Mouse (Mus musculus): ENCODE results near the gene Myadml2. TPM values are rescaled to one million over a fixed set of nuclear protein-coding genes. Genes with fewer than 3 reads are reported as not detected.
"Not testable (repeated sequence)": the region's sequence is repeated elsewhere in the genome, so short reads cannot be mapped to it uniquely, and the experiment has no call there.

Myadml2 gene
- polyA plus RNA-seq, 1 experiment, result not detected

GRCm38 (mm10) chr11:120682683-120683082 lies 34.7 kb upstream of the Myadml2 start:
- Histone ChIP-seq H3K36me3 (ENCODE audit: control insufficient read depth, insufficient read depth) (peaks cover 63% of the 10 kb centered on the region), H3K27me3 (ENCODE audit: control insufficient read depth, insufficient read depth, insufficient read length) (no peaks in the 10 kb centered on the region), H3K4me3 (ENCODE audit: insufficient read depth, poor library complexity, severe bottlenecking) (no peak overlapping the region), H3K79me2 (ENCODE audit: control insufficient read depth, insufficient read depth) (peaks cover 16% of the 10 kb centered on the region), H3ac (ENCODE audit: control insufficient read depth, insufficient read length, low read depth) (no peak overlapping the region), H3K79me3 (ENCODE audit: low read depth) (peaks cover 7% of the 10 kb centered on the region)
- TF ChIP-seq MYOD1 (IDR thresholded peaks at IDR 0.05; ENCODE audit: control insufficient read depth, insufficient read length, low read depth), result no peak
- TF ChIP-seq CEBPB (IDR thresholded peaks at IDR 0.05; ENCODE audit: low read depth), result peak; percentile 69
- TF ChIP-seq CTCF (IDR thresholded peaks at IDR 0.05; ENCODE audit: control insufficient read depth, insufficient read depth, insufficient read length), result no peak
- TF ChIP-seq MYOG (IDR thresholded peaks at IDR 0.05; ENCODE audit: control insufficient read depth, extremely low read depth, insufficient read length), result no peak
- peak; percentile 44 for TF ChIP-seq FOSL1 (IDR thresholded peaks at IDR 0.05; ENCODE audit: insufficient read depth, low read length, poor library complexity, severe bottlenecking)
- peak; percentile 28 for TF ChIP-seq USF1 (IDR thresholded peaks at IDR 0.05; ENCODE audit: low read depth)
- peak; percentile 86 for TF ChIP-seq MAX (IDR thresholded peaks at IDR 0.05)

- Histone ChIP-seq H3K36me3 (ENCODE audit: control insufficient read depth, insufficient read depth) (peaks cover 51% of the 10 kb centered on the region), H3ac (ENCODE audit: control insufficient read depth, insufficient read length, low read depth) (no peak overlapping the region), H3K4me3 (ENCODE audit: insufficient read depth, poor library complexity, severe bottlenecking) (no peak overlapping the region), H3K79me3 (ENCODE audit: low read depth) (peaks cover 5% of the 10 kb centered on the region), H3K27me3 (ENCODE audit: control insufficient read depth, insufficient read depth, insufficient read length) (no peaks in the 10 kb centered on the region), H3K79me2 (ENCODE audit: control insufficient read depth, insufficient read depth) (peaks cover 38% of the 10 kb centered on the region)
- TF ChIP-seq MYOG (IDR thresholded peaks at IDR 0.05; ENCODE audit: control insufficient read depth, extremely low read depth, insufficient read length) (no peak), USF1 (IDR thresholded peaks at IDR 0.05; ENCODE audit: low read depth) (no peak), CTCF (IDR thresholded peaks at IDR 0.05; ENCODE audit: control insufficient read depth, insufficient read depth, insufficient read length) (no peak), MYOD1 (IDR thresholded peaks at IDR 0.05; ENCODE audit: control insufficient read depth, insufficient read length, low read depth) (no peak), CEBPB (IDR thresholded peaks at IDR 0.05; ENCODE audit: low read depth) (no peak), MAX (IDR thresholded peaks at IDR 0.05) (no peak), FOSL1 (IDR thresholded peaks at IDR 0.05; ENCODE audit: insufficient read depth, low read length, poor library complexity, severe bottlenecking) (no peak)
Measured at GRCm38 (mm10) chr11:120679909-120680308, 32.0 kb upstream of the Myadml2 start.

- no peak for TF ChIP-seq MAX (IDR thresholded peaks at IDR 0.05)
- TF ChIP-seq MYOG (IDR thresholded peaks at IDR 0.05; ENCODE audit: control insufficient read depth, extremely low read depth, insufficient read length), result no peak
- no peak for TF ChIP-seq FOSL1 (IDR thresholded peaks at IDR 0.05; ENCODE audit: insufficient read depth, low read length, poor library complexity, severe bottlenecking)
- no peak for TF ChIP-seq USF1 (IDR thresholded peaks at IDR 0.05; ENCODE audit: low read depth)
- TF ChIP-seq CTCF (IDR thresholded peaks at IDR 0.05; ENCODE audit: control insufficient read depth, insufficient read depth, insufficient read length), result no peak
- TF ChIP-seq MYOD1 (IDR thresholded peaks at IDR 0.05; ENCODE audit: control insufficient read depth, insufficient read length, low read depth), result no peak
- TF ChIP-seq CEBPB (IDR thresholded peaks at IDR 0.05; ENCODE audit: low read depth), result no peak
Measured at GRCm38 (mm10) chr11:120676951-120677350, 29.0 kb upstream of the Myadml2 start.

GRCm38 (mm10) chr11:120675875-120676274 lies 27.9 kb upstream of the Myadml2 start:
- H3K4me3 ChIP-seq (ENCODE audit: insufficient read depth, poor library complexity, severe bottlenecking); H3ac ChIP-seq (ENCODE audit: control insufficient read depth, insufficient read length, low read depth); H3K27me3 ChIP-seq (ENCODE audit: control insufficient read depth, insufficient read depth, insufficient read length); H3K79me3 ChIP-seq (ENCODE audit: low read depth): not testable (repeated sequence)
- H3K79me2 ChIP-seq (ENCODE audit: control insufficient read depth, insufficient read depth), result peaks cover 37% of the 10 kb centered on the region
- H3K36me3 ChIP-seq (ENCODE audit: control insufficient read depth, insufficient read depth), result peaks cover 40% of the 10 kb centered on the region

More at GRCm38 (mm10) chr11:120676951-120677350, 29.0 kb upstream of the Myadml2 start:
- H3K4me3 ChIP-seq (ENCODE audit: insufficient read depth, poor library complexity, severe bottlenecking), result no peak overlapping the region
- H3K79me3 ChIP-seq (ENCODE audit: low read depth), result no peaks in the 10 kb centered on the region
- H3K27me3 ChIP-seq (ENCODE audit: control insufficient read depth, insufficient read depth, insufficient read length), result no peaks in the 10 kb centered on the region
- H3K79me2 ChIP-seq (ENCODE audit: control insufficient read depth, insufficient read depth), result peaks cover 37% of the 10 kb centered on the region
- no peak overlapping the region for H3ac ChIP-seq (ENCODE audit: control insufficient read depth, insufficient read length, low read depth)
- H3K36me3 ChIP-seq (ENCODE audit: control insufficient read depth, insufficient read depth), result peaks cover 43% of the 10 kb centered on the region

GRCm38 (mm10) chr11:120673594-120674122 lies 25.7 kb upstream of the Myadml2 start:
- Histone ChIP-seq H3ac (ENCODE audit: control insufficient read depth, insufficient read length, low read depth) (peak overlapping the region; percentile 80), H3K79me2 (ENCODE audit: control insufficient read depth, insufficient read depth) (peaks cover 37% of the 10 kb centered on the region), H3K36me3 (ENCODE audit: control insufficient read depth, insufficient read depth) (peaks cover 18% of the 10 kb centered on the region), H3K27me3 (ENCODE audit: control insufficient read depth, insufficient read depth, insufficient read length) (no peaks in the 10 kb centered on the region), H3K4me3 (ENCODE audit: insufficient read depth, poor library complexity, severe bottlenecking) (peak overlapping the region; percentile 48), H3K79me3 (ENCODE audit: low read depth) (no peaks in the 10 kb centered on the region)
- TF ChIP-seq CTCF (IDR thresholded peaks at IDR 0.05; ENCODE audit: control insufficient read depth, insufficient read depth, insufficient read length), result no peak
- TF ChIP-seq FOSL1 (IDR thresholded peaks at IDR 0.05; ENCODE audit: insufficient read depth, low read length, poor library complexity, severe bottlenecking), result no peak
- TF ChIP-seq CEBPB (IDR thresholded peaks at IDR 0.05; ENCODE audit: low read depth), result no peak
- no peak for TF ChIP-seq MYOG (IDR thresholded peaks at IDR 0.05; ENCODE audit: control insufficient read depth, extremely low read depth, insufficient read length)
- TF ChIP-seq USF1 (IDR thresholded peaks at IDR 0.05; ENCODE audit: low read depth), result no peak
- TF ChIP-seq MAX (IDR thresholded peaks at IDR 0.05), result no peak
- TF ChIP-seq MYOD1 (IDR thresholded peaks at IDR 0.05; ENCODE audit: control insufficient read depth, insufficient read length, low read depth), result no peak
